Mouse (Mus musculus) brain, embryonic 18.5 days (tissue): ENCODE measurements around the gene Galnt15.

Experiments
- DNase-seq: peaks from one replicate; pipeline ENCODE4 v3.0.0-alpha.2; 2012; ENCODE audit warnings: low read depth, low spot score

Galnt15 gene

GRCm38 (mm10) chr14:32036482-32036881, 7.7 kb downstream of the Galnt15 start:
- no peak for DNase-seq

- no peak for DNase-seq
Observed at GRCm38 (mm10) chr14:32037661-32038252, 9.0 kb downstream of the Galnt15 start.

GRCm38 (mm10) chr14:32042108-32042507, 13.3 kb downstream of the Galnt15 start:
- DNase-seq = no peak

GRCm38 (mm10) chr14:32046357-32046756, 17.6 kb downstream of the Galnt15 start:
- no peak for DNase-seq

- DNase-seq = no peak
Observed at GRCm38 (mm10) chr14:32050171-32050570, 21.4 kb downstream of the Galnt15 start.

GRCm38 (mm10) chr14:32053895-32054294, 25.1 kb downstream of the Galnt15 start:
- no peak for DNase-seq

GRCm38 (mm10) chr14:32054788-32055187, 26.0 kb downstream of the Galnt15 start:
- no peak for DNase-seq

GRCm38 (mm10) chr14:32055781-32056180, 27.0 kb downstream of the Galnt15 start:
- DNase-seq = no peak

- no peak for DNase-seq
Observed at GRCm38 (mm10) chr14:32056675-32057074, 27.9 kb downstream of the Galnt15 start.

- no peak for DNase-seq
Observed at GRCm38 (mm10) chr14:32057664-32058063, 28.9 kb downstream of the Galnt15 start.

- no peak for DNase-seq
Observed at GRCm38 (mm10) chr14:32061398-32061797, 32.6 kb downstream of the Galnt15 start.

- DNase-seq = no peak
Observed at GRCm38 (mm10) chr14:32072807-32073206, 44.0 kb downstream of the Galnt15 start.

GRCm38 (mm10) chr14:32073211-32073685, 44.5 kb downstream of the Galnt15 start:
- DNase-seq = no peak

GRCm38 (mm10) chr14:32073901-32074300, 45.1 kb downstream of the Galnt15 start:
- no peak for DNase-seq

- DNase-seq = peak; percentile 18
Observed at GRCm38 (mm10) chr14:32076896-32077575, 48.2 kb downstream of the Galnt15 start.

GRCm38 (mm10) chr14:32081026-32081425, 52.2 kb downstream of the Galnt15 start:
- DNase-seq = no peak

- DNase-seq = no peak
Observed at GRCm38 (mm10) chr14:32082891-32083290, 54.1 kb downstream of the Galnt15 start.

GRCm38 (mm10) chr14:32083466-32083865, 54.7 kb downstream of the Galnt15 start:
- DNase-seq = no peak

- peak; percentile 84 for DNase-seq
Observed at GRCm38 (mm10) chr14:32084761-32085485, 56.1 kb downstream of the Galnt15 start, which contains the start of gene Oxnad1. TSS of gene Oxnad1 (plus strand) at chr14:32085374.

- peak; percentile 94 for DNase-seq
Observed at GRCm38 (mm10) chr14:32085486-32086201, 56.9 kb downstream of the Galnt15 start, which contains the start of gene Dph3. TSS of gene Dph3 (minus strand) at chr14:32085729.

GRCm38 (mm10) chr14:32086226-32086625, 57.4 kb downstream of the Galnt15 start:
- DNase-seq = no peak
